Mouse (Mus musculus): ENCODE results near the gene Gm572. TPM values are rescaled to one million over a fixed set of nuclear protein-coding genes. Genes with fewer than 3 reads are reported as not detected.
A peak's percentile ranks its signal among the peaks of the same experiment; 100 is the strongest.

The Gm572 gene
- polyA plus RNA-seq, 1 experiment from 2014 or later = not detected

DNA sequence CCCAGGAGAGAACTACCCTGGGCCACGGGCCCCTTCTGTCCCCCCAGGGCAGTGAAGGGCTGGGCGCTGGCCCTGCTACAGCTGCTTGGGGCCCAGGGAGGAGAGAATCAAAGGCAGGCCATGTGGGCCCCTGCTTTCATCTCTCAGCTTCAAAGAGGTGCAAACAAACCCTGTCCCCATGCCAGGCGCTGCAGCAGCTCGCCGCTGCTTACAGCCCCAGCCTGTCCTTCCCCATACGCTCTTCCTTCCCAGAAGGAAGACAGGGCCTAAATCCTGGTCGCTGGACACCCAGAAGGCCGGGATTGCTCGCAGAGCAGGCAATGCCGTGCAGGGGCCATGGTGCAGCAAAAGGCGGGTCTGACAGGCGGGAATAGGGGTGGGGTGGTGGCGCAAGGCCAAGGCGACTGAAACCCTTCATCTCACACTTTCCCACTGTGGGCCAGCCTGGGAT is 43.4 kb downstream of the Gm572 start:
- DNase-seq (no peak), ATAC-seq (no peak)
- Histone ChIP-seq H3K27ac (ENCODE audit: low read depth) (no peak overlapping the region), H3K36me3 (replicated peaks; ENCODE audit: insufficient read depth, low read length) (no peaks in the 10 kb centered on the region), H3K27me3 (ENCODE audit: insufficient read depth, low read length) (0 out of 2 replicates have a peak, but pooled peaks cover 4% of the 10 kb centered on the region), H3K4me2 (ENCODE audit: low read depth, low read length) (no peak overlapping the region), H3K4me1 (ENCODE audit: insufficient read depth) (no peaks in the 10 kb centered on the region), H3K9me3 (ENCODE audit: low read length) (no peaks in the 10 kb centered on the region), H3K4me3 (ENCODE audit: low read depth, low read length) (no peak overlapping the region), H3K9ac (replicated peaks) (no peak overlapping the region)
- no peak for TF ChIP-seq CTCF (IDR thresholded peaks at IDR 0.05; ENCODE audit: low read depth)
- TF ChIP-seq EP300 (IDR thresholded peaks at IDR 0.05; ENCODE audit: low read depth) = no peak
- 42% methylated on average over 14 of the region's 14 CpGs for WGBS (ENCODE audit: insufficient replicate concordance)

DNA sequence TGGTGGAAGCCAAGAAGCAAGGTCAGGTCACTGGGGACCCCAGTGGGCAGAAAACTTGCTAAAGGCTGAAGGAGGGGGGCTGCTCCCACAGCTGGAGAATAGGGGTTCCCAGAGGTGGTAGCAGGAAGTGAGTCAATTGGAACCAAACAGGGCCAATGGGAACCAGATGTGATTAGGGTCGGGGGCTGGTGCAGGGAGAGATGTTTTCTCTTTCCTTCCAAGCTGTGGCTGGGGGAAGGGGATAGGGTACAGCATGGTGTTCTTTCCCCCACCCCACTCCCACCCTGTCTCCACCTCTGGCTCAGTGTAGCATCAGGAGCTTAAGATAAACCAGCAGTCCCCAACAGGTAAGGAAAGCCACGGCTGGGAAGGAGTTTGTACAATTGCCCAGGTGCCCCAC is 45.0 kb downstream of the Gm572 start:
- no peak overlapping the region for H3K27ac ChIP-seq (ENCODE audit: low read depth)
- TF ChIP-seq CTCF (IDR thresholded peaks at IDR 0.05; ENCODE audit: low read depth) = no peak
- TF ChIP-seq EP300 (IDR thresholded peaks at IDR 0.05; ENCODE audit: low read depth) = no peak
- H3K9me3 ChIP-seq (ENCODE audit: low read length) = no peaks in the 10 kb centered on the region
- 27% methylated on average over 2 of the region's 2 CpGs for WGBS (ENCODE audit: insufficient replicate concordance)
- DNase-seq (no peak), ATAC-seq (no peak)
- 0 out of 2 replicates have a peak, but pooled peaks cover 4% of the 10 kb centered on the region for H3K27me3 ChIP-seq (ENCODE audit: insufficient read depth, low read length)
- H3K36me3 ChIP-seq (replicated peaks; ENCODE audit: insufficient read depth, low read length) = no peaks in the 10 kb centered on the region
- H3K9ac ChIP-seq (replicated peaks) = no peak overlapping the region
- no peak overlapping the region for H3K4me2 ChIP-seq (ENCODE audit: low read depth, low read length)
- no peaks in the 10 kb centered on the region for H3K4me1 ChIP-seq (ENCODE audit: insufficient read depth)
- no peak overlapping the region for H3K4me3 ChIP-seq (ENCODE audit: low read depth, low read length)

DNA sequence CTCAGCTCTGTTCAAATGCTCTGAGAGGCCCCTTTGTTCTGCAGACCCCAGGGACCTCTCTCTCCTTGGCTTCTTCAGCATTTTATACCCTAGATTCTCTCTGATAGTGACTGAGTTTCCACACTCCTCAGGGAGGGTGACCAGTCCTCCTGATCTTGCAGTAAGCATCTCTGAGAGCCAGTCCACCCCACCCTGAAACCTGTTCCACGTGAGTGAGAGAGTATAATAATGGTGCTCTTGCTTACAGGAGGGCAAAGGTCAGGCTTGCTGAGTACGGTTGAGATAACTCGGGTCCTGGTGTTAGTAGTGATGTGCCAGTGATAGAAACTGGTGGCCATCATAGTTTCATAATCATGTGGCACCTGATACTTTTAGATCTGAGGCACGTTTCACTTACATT is 48.1 kb downstream of the Gm572 start:
- TF ChIP-seq CTCF (IDR thresholded peaks at IDR 0.05; ENCODE audit: low read depth) (no peak), EP300 (IDR thresholded peaks at IDR 0.05; ENCODE audit: low read depth) (no peak)
- no peak overlapping the region for H3K27ac ChIP-seq (ENCODE audit: low read depth)
- no peak overlapping the region for H3K4me3 ChIP-seq (ENCODE audit: low read depth, low read length)
- H3K9me3 ChIP-seq (ENCODE audit: low read length) = no peaks in the 10 kb centered on the region
- 57% methylated on average over 4 of the region's 4 CpGs for WGBS (ENCODE audit: insufficient replicate concordance)
- no peaks in the 10 kb centered on the region for H3K36me3 ChIP-seq (replicated peaks; ENCODE audit: insufficient read depth, low read length)
- H3K27me3 ChIP-seq (ENCODE audit: insufficient read depth, low read length) = 0 out of 2 replicates have a peak, but pooled peaks cover 4% of the 10 kb centered on the region
- DNase-seq = no peak
- H3K4me1 ChIP-seq (ENCODE audit: insufficient read depth) = no peaks in the 10 kb centered on the region
- no peak overlapping the region for H3K4me2 ChIP-seq (ENCODE audit: low read depth, low read length)
- no peak for ATAC-seq
- no peak overlapping the region for H3K9ac ChIP-seq (replicated peaks)

DNA sequence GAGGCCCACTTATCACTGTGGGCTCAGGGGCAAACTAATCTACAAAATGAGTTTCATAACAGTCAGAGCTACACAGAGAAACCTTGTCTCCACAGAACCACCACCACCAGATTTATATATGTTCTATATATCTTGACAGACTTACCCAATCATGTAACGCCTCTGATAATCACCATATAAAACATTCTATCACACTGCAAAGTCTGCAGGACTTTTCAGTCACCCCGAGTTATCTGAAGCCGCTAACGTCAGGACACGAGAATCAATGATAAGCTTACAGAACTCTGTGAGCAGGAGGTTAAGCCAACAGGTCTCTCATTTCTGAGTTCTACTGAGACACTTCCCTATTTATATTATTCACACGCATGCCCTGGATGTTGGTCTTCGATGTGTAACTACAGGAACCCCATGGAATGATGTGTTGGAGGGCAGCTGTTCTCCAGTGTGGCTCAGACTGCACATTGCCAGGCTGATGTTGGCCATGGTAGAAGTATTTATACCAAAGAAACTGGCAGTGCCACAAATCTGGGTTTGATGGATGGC is 50.4 kb downstream of the Gm572 start:
- 0 out of 2 replicates have a peak, but pooled peaks cover 2% of the 10 kb centered on the region for H3K27me3 ChIP-seq (ENCODE audit: insufficient read depth, low read length)
- TF ChIP-seq CTCF (IDR thresholded peaks at IDR 0.05; ENCODE audit: low read depth) = no peak
- TF ChIP-seq EP300 (IDR thresholded peaks at IDR 0.05; ENCODE audit: low read depth) = no peak
- no peak overlapping the region for H3K27ac ChIP-seq (ENCODE audit: low read depth)
- no peak overlapping the region for H3K4me3 ChIP-seq (ENCODE audit: low read depth, low read length)
- H3K36me3 ChIP-seq (replicated peaks; ENCODE audit: insufficient read depth, low read length) = no peaks in the 10 kb centered on the region
- H3K9me3 ChIP-seq (ENCODE audit: low read length) = no peaks in the 10 kb centered on the region
- no peaks in the 10 kb centered on the region for H3K4me1 ChIP-seq (ENCODE audit: insufficient read depth)
- DNase-seq = no peak
- 50% methylated on average over 7 of the region's 7 CpGs for WGBS (ENCODE audit: insufficient replicate concordance)
- no peak overlapping the region for H3K4me2 ChIP-seq (ENCODE audit: low read depth, low read length)
- ATAC-seq = no peak
- H3K9ac ChIP-seq (replicated peaks) = no peak overlapping the region

DNA sequence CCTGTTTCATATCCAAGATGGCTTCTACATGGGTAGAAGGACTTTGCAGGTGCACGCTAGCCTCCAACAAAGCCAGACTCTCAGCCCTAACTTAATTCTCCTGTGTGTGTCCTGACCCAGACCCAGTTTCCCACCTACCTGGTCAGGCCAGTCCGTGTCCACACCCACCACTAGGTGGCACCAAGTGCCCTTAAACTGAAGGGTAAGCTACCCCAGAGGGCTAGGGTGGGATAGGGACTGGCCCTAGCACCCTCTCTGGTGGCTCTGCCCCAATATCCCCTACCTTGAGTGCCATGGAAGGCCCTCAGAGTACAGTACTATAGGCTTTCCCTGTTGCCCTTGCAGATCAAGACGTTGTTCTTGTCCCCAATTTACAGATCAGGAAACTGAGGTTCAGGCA is 61.6 kb downstream of the Gm572 start:
- no peaks in the 10 kb centered on the region for H3K9me3 ChIP-seq (ENCODE audit: low read length)
- H3K27me3 ChIP-seq (ENCODE audit: insufficient read depth, low read length) = 0 out of 2 replicates have a peak, but pooled peaks cover 3% of the 10 kb centered on the region
- ATAC-seq (no peak), DNase-seq (peak; percentile 48)
- H3K36me3 ChIP-seq (replicated peaks; ENCODE audit: insufficient read depth, low read length) = no peaks in the 10 kb centered on the region
- TF ChIP-seq EP300 (IDR thresholded peaks at IDR 0.05; ENCODE audit: low read depth) (no peak), CTCF (IDR thresholded peaks at IDR 0.05; ENCODE audit: low read depth) (peak; percentile 72)
- WGBS (ENCODE audit: insufficient replicate concordance) = 40% methylated on average over 3 of the region's 3 CpGs
- no peak overlapping the region for H3K4me3 ChIP-seq (ENCODE audit: low read depth, low read length)
- no peak overlapping the region for H3K27ac ChIP-seq (ENCODE audit: low read depth)
- H3K9ac ChIP-seq (replicated peaks) = no peak overlapping the region
- no peak overlapping the region for H3K4me2 ChIP-seq (ENCODE audit: low read depth, low read length)
- no peaks in the 10 kb centered on the region for H3K4me1 ChIP-seq (ENCODE audit: insufficient read depth)

DNA sequence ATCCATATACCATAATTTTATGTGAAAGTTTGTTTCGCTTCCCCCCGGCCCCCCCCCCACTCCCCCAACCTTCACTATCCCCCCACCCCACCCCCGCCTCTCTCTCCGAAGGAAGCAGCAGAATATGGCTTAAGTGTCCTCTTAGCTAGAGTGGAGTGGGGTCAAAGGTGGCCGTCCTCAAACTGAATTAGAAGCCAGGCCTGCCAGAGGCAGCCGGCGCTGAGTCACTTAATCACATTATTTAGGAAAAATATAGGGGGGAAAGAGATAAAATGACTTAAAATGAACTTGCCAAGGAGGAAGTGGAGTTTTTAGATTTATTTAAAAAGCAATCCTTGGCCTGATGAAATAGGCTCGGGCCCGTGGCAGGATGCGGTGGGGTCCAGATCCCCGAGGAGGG is 65.7 kb downstream of the Gm572 start:
- H3K27ac ChIP-seq (ENCODE audit: low read depth) = no peak overlapping the region
- H3K27me3 ChIP-seq (ENCODE audit: insufficient read depth, low read length) = 0 out of 2 replicates have a peak, but pooled peaks cover 3% of the 10 kb centered on the region
- H3K9ac ChIP-seq (replicated peaks) = no peak overlapping the region
- H3K4me3 ChIP-seq (ENCODE audit: low read depth, low read length) = no peak overlapping the region
- no peak overlapping the region for H3K4me2 ChIP-seq (ENCODE audit: low read depth, low read length)
- no peak for DNase-seq
- TF ChIP-seq CTCF (IDR thresholded peaks at IDR 0.05; ENCODE audit: low read depth) (no peak), EP300 (IDR thresholded peaks at IDR 0.05; ENCODE audit: low read depth) (no peak)
- whole genome bisulfite sequencing (ENCODE audit: insufficient replicate concordance) = 55% methylated on average over 11 of the region's 11 CpGs
- no peak for ATAC-seq
- H3K4me1 ChIP-seq (ENCODE audit: insufficient read depth) = no peaks in the 10 kb centered on the region
- no peaks in the 10 kb centered on the region for H3K9me3 ChIP-seq (ENCODE audit: low read length)
- no peaks in the 10 kb centered on the region for H3K36me3 ChIP-seq (replicated peaks; ENCODE audit: insufficient read depth, low read length)
